ENCODE assay signal across 26 mouse cellular contexts in genomic region chr8:94767035-94767434, GRCm38 (mm10). TPM values are rescaled to one million over a fixed set of nuclear protein-coding genes. Genes with fewer than 3 reads are reported as not detected.
DNase-seq lines count a peak whose midpoint lies in the region; ATAC-seq and TF ChIP-seq lines count a peak whose summit lies in the region.
"Had no signal": no experiment of that assay in that cellular context is flagged by ENCODE, and none has a peak within 500 bp of the region (broad histone marks: within the 10 kb centered on the region; RNA-seq: fewer than 3 reads in every experiment).

No protein-coding gene starts in this region.

- peak; percentile 24 for DNase-seq in adrenal gland, postnatal 10 days
- no peak for DNase-seq in adrenal gland, adult 18-20 months (ENCODE audit: low spot score in 2 of 2)
- DNase-seq in 3134 (ENCODE audit: extremely low read depth, insufficient read length, low spot score), result peak; percentile 54
- peak; percentile 83 for DNase-seq in 416B (ENCODE audit: low read depth)
- peak; percentile 68 for DNase-seq in Patski (ENCODE audit: low read depth, low spot score)
- DNase-seq in urinary bladder, postnatal 36 days (ENCODE audit: low spot score in 2 of 2), result no peak
- DNase-seq: adrenal gland, postnatal 14 days; cerebellum, adult 11 months; cerebellum, adult 8-10 months; cerebellum, postnatal 14 days; gastrocnemius, postnatal 10 days; heart, adult 18-20 months; heart, postnatal 10 days; kidney, adult 18-20 months had no signal

- no peaks in the 10 kb centered on the region for H3K9me3 ChIP-seq in hindbrain, embryonic 16.5 days (ENCODE audit: control insufficient read depth, low read length)
- H3K9me3 ChIP-seq: embryonic facial prominence, embryonic 12.5 days; forebrain, embryonic 15.5 days; heart, embryonic 10.5 days; hindbrain, embryonic 13.5 days; intestine, embryonic 15.5 days had no signal

- peak; percentile 59 for ATAC-seq in Patski
- no peak for ATAC-seq in hindbrain, embryonic 16.5 days
- ATAC-seq: forebrain, embryonic 15.5 days; intestine, embryonic 15.5 days had no signal

- H3K27me3 ChIP-seq in Patski, result no peaks in the 10 kb centered on the region
- H3K27me3 ChIP-seq in hindbrain, embryonic 16.5 days (replicated peaks; ENCODE audit: control insufficient read depth, insufficient read depth, low read length), result no peaks in the 10 kb centered on the region
- H3K27me3 ChIP-seq: CH12.LX; forebrain, embryonic 15.5 days had no signal

- CTCF ChIA-PET in Patski (lab: Charles Lee), result interaction anchor here (0.9 to 1.3 kb wide), 2 partner anchors 9 to 37 kb away, joined by 3 to 6 read pairs; no protein-coding TSS in a partner anchor

- in situ Hi-C loops in Patski (cut with MboI; ENCODE audit: low pct_unique_long_range_greater_than_20kb), result no loop called here

- 78% methylated on average over 9 of the region's 9 CpGs for WGBS in hindbrain, embryonic 16.5 days

- H3K4me1 ChIP-seq in hindbrain, embryonic 16.5 days (ENCODE audit: control insufficient read depth, insufficient read depth, low read depth, low read length), result peaks cover 7% of the 10 kb centered on the region

- no peaks in the 10 kb centered on the region for H3K36me3 ChIP-seq in hindbrain, embryonic 16.5 days (ENCODE audit: control insufficient read depth, insufficient read depth, low read length)
- H3K36me3 ChIP-seq: embryonic facial prominence, embryonic 12.5 days; forebrain, embryonic 15.5 days; heart, embryonic 10.5 days; hindbrain, embryonic 13.5 days; intestine, embryonic 15.5 days had no signal

- no peak overlapping the region for H3K4me2 ChIP-seq in hindbrain, embryonic 16.5 days (ENCODE audit: low read length)
- H3K4me2 ChIP-seq: embryonic facial prominence, embryonic 12.5 days; forebrain, embryonic 15.5 days; hindbrain, embryonic 13.5 days; intestine, embryonic 15.5 days had no signal

- TF ChIP-seq CTCF in Patski (IDR thresholded peaks at IDR 0.05), result no peak

- H3K4me3 ChIP-seq in hindbrain, embryonic 16.5 days (ENCODE audit: low read length), result no peak overlapping the region
- H3K4me3 ChIP-seq: embryonic facial prominence, embryonic 12.5 days; forebrain, embryonic 15.5 days; heart, embryonic 10.5 days; hindbrain, embryonic 13.5 days; intestine, embryonic 15.5 days had no signal

- POLR2A ChIA-PET in Patski (lab: Charles Lee), result interaction anchor here (0.5 kb wide), 1 partner anchor 9 kb away, joined by 5 read pairs; no protein-coding TSS in a partner anchor

- H3K27ac ChIP-seq in hindbrain, embryonic 16.5 days (ENCODE audit: low read depth, low read length), result no peak overlapping the region
- H3K27ac ChIP-seq: embryonic facial prominence, embryonic 12.5 days; forebrain, embryonic 15.5 days; heart, embryonic 10.5 days; hindbrain, embryonic 13.5 days; intestine, embryonic 15.5 days had no signal

- H3K9ac ChIP-seq in hindbrain, embryonic 16.5 days (ENCODE audit: low read depth, low read length), result no peak overlapping the region
- H3K9ac ChIP-seq: embryonic facial prominence, embryonic 12.5 days; forebrain, embryonic 15.5 days; hindbrain, embryonic 13.5 days; intestine, embryonic 15.5 days had no signal

RNA-seq across cellular contexts. Expression of gene Cx3cl1, which starts 4.8 kb away (rescaled TPM):
- 10 to 100 TPM; 10.4 to 13.3 TPM for total RNA-seq in adrenal gland, postnatal 10 days (2021)
- 10 to 100 TPM; 31.3 to 35.4 TPM for total RNA-seq in adrenal gland, adult 18-20 months (2021)
- polyA plus RNA-seq in Patski (2021), result 38.7 TPM
- polyA plus RNA-seq in hindbrain, embryonic 16.5 days (2015; fragmentation: Nextera tagmentation; extraction: Ambion mirVana), result 61.2 and 62.0 TPM in 2 replicates

RNA-seq across cellular contexts. Expression of gene Ccl22, which starts 21.6 kb away (rescaled TPM):
- 1 to 10 TPM in 1 of 2 experiments, under 1 TPM in 1; 0.60 to 1.0 TPM for total RNA-seq in adrenal gland, postnatal 10 days (2021)
- under 1 TPM in 1 of 2 experiments, not detected in 1; 0.60 TPM for total RNA-seq in adrenal gland, adult 18-20 months (2021)
- polyA plus RNA-seq in Patski (2021), result not detected
- polyA plus RNA-seq in hindbrain, embryonic 16.5 days (2015; fragmentation: Nextera tagmentation; extraction: Ambion mirVana), result not detected in 2 replicates
- total RNA-seq: gastrocnemius, postnatal 10 days; gastrocnemius, postnatal 4 days; heart, postnatal 10 days; hematopoietic stem cell, adult 5-6 weeks had no signal
- polyA plus RNA-seq: embryonic facial prominence, embryonic 12.5 days; forebrain, embryonic 11.5 days; forebrain, embryonic 15.5 days; heart, embryonic 10.5 days; heart, embryonic 14.5 days; hindbrain, embryonic 13.5 days; intestine, embryonic 15.5 days had no signal

RNA-seq across cellular contexts. Expression of gene Ccl17, which starts 43.2 kb away (rescaled TPM):
- under 1 TPM in 1 of 2 experiments, not detected in 1; 0.96 TPM for total RNA-seq in adrenal gland, postnatal 10 days (2021)
- 1 to 10 TPM; 1.4 to 1.8 TPM for total RNA-seq in adrenal gland, adult 18-20 months (2021)
- polyA plus RNA-seq in Patski (2021), result 14.5 TPM
- 0.79 and 0.80 TPM in 2 replicates for polyA plus RNA-seq in hindbrain, embryonic 16.5 days (2015; fragmentation: Nextera tagmentation; extraction: Ambion mirVana)
- total RNA-seq: adrenal gland, postnatal 14 days; gastrocnemius, postnatal 10 days; gastrocnemius, postnatal 4 days; heart, postnatal 10 days; hematopoietic stem cell, adult 5-6 weeks had no signal
- polyA plus RNA-seq: brain, embryonic 14.5 days; embryonic facial prominence, embryonic 12.5 days; forebrain, embryonic 11.5 days; hindbrain, embryonic 13.5 days; intestine, embryonic 15.5 days had no signal

Comparison
In these comparisons a context has a peak if more than half of its experiments do, and no peak if none do; other contexts are left out.
1. DNase-seq: peak in adrenal gland, postnatal 10 days (single experiment), 3134 (single experiment), 416B (single experiment) and Patski (single experiment); none in adrenal gland, adult 18-20 months (0 of 2) and urinary bladder, postnatal 36 days (0 of 2).